Mouse (Mus musculus) CD4-positive, CD25-positive, alpha-beta regulatory T cell, adult 2 months (primary cell): ENCODE measurements at regions not wholly inside any gene's neighbourhood (a gene's known extent, or its start where the extent isn't known, plus 50 kb on each side); places are given as distances from the start of the nearest gene placed in this dataset.

Experiments used
- DNase-seq: peaks from one replicate; pipeline ENCODE4 v3.0.0-alpha.2; 2012; ENCODE audit warnings: low read depth, low spot score

GRCm38 (mm10) chr15:56158726-56159125, 1318.7 kb downstream of the Slc22a22 start:
- DNase-seq = no peak

GRCm38 (mm10) chr15:56139451-56139850, 1338.0 kb downstream of the Slc22a22 start:
- DNase-seq = no peak

- no peak for DNase-seq
These were observed 1340.9 kb downstream of the Slc22a22 start for GRCm38 (mm10) chr15:56136420-56136970.

GRCm38 (mm10) chr15:56128029-56128428, 1349.4 kb downstream of the Slc22a22 start:
- DNase-seq = no peak

- no peak for DNase-seq
These were observed 1357.9 kb downstream of the Slc22a22 start for GRCm38 (mm10) chr15:56119287-56120065.

- no peak for DNase-seq
These were observed 1369.1 kb downstream of the Slc22a22 start for GRCm38 (mm10) chr15:56108313-56108712.

- DNase-seq = no peak
These were observed 1369.7 kb downstream of the Slc22a22 start for GRCm38 (mm10) chr15:56107719-56108118.

GRCm38 (mm10) chr15:56100133-56100735, 1377.2 kb downstream of the Slc22a22 start:
- DNase-seq = no peak

- no peak for DNase-seq
These were observed 1399.4 kb downstream of the Slc22a22 start for GRCm38 (mm10) chr15:56077838-56078567.

- DNase-seq = no peak
These were observed 1400.3 kb downstream of the Slc22a22 start for GRCm38 (mm10) chr15:56077081-56077480.

- DNase-seq = no peak
These were observed 1400.7 kb downstream of the Slc22a22 start for GRCm38 (mm10) chr15:56076680-56077079.

GRCm38 (mm10) chr15:56069511-56069910, 1407.9 kb downstream of the Slc22a22 start:
- DNase-seq = no peak

- DNase-seq = no peak
These were observed 1410.2 kb downstream of the Slc22a22 start for GRCm38 (mm10) chr15:56067214-56067613.

- DNase-seq = no peak
These were observed 1410.9 kb downstream of the Slc22a22 start for GRCm38 (mm10) chr15:56066540-56066939.

- DNase-seq = peak; percentile 62
These were observed 1411.4 kb downstream of the Slc22a22 start for GRCm38 (mm10) chr15:56065872-56066534.

- no peak for DNase-seq
These were observed 1414.8 kb downstream of the Slc22a22 start for GRCm38 (mm10) chr15:56062576-56062975.

- DNase-seq = no peak
These were observed 1416.1 kb downstream of the Slc22a22 start for GRCm38 (mm10) chr15:56061326-56061725.

- DNase-seq = no peak
These were observed 1426.7 kb downstream of the Slc22a22 start for GRCm38 (mm10) chr15:56050716-56051115.

- DNase-seq = no peak
These were observed 1429.6 kb downstream of the Slc22a22 start for GRCm38 (mm10) chr15:56047832-56048231.

- DNase-seq = peak; percentile 86
These were observed 1430.5 kb downstream of the Slc22a22 start for GRCm38 (mm10) chr15:56046679-56047532.
